Mouse (Mus musculus) gastrocnemius, adult 2 months (tissue): ENCODE measurements around the gene Ccl3. TPM values are rescaled to one million over a fixed set of nuclear protein-coding genes. Genes with fewer than 3 reads are reported as not detected.

Experiments used
- DNase-seq: peaks from one replicate; pipeline ENCODE4 v3.0.0; 2022
- H3K27ac ChIP-seq: fragments of 200-600 bp; 2 replicates; pipeline ENCODE4 v1.8.1; 2022; ENCODE audit warnings: mild to moderate bottlenecking
- H3K4me3 ChIP-seq: fragments of 200-600 bp; 2 replicates; pipeline ENCODE4 v1.8.1; 2022; ENCODE audit warnings: mild to moderate bottlenecking, moderate library complexity
- CTCF ChIP-seq: fragments of 200-600 bp; IDR thresholded peaks from 2 replicates; pipeline ENCODE4 v1.8.1; 2022; ENCODE audit warnings: antibody characterized with exemption, mild to moderate bottlenecking, moderate library complexity
- intact Hi-C: fragments of 180-260 bp; cut with DNase I; formaldehyde crosslinking; loops from one replicate; pipeline ENCODE4 v1.15.1; 2025
- long read RNA-seq, 2 experiments: library from polyadenylated mRNA; stranded (forward); transcript quantifications; one replicate each; pipeline ENCODE4 v2.0.0; 2021
- total RNA-seq, 2 experiments: library from RNA; stranded (reverse); gene quantifications; 2 replicates each; pipeline ENCODE4 v1.2.3; 2021

Ccl3 gene
- not detected for total RNA-seq
- long read RNA-seq, experiment 1, result 0 reads
- long read RNA-seq, experiment 2, result 0 reads

- Histone ChIP-seq H3K4me3 (no peak within 1 kb of the TSS), H3K27ac (no peak within 1 kb of the TSS)
- intact Hi-C loops, result no loop called here
- TF ChIP-seq CTCF, result no peak
- DNase-seq, result no peak
These were observed at the start of gene Ccl3 for GRCm38 (mm10) chr11:83649305-83649841. Gene Ccl3 (minus strand): TSS chr11:83649355.

- Histone ChIP-seq H3K4me3 (no peak overlapping the region), H3K27ac (no peak overlapping the region)
- intact Hi-C loops, result no loop called here
- no peak for DNase-seq
- TF ChIP-seq CTCF, result no peak
These were observed 42.9 kb upstream of the Ccl3 start for GRCm38 (mm10) chr11:83692008-83692407.

- H3K27ac ChIP-seq, result no peak overlapping the region
- no peak overlapping the region for H3K4me3 ChIP-seq
- no peak for DNase-seq
- TF ChIP-seq CTCF, result no peak
- intact Hi-C loops, result no loop called here
These were observed 40.8 kb upstream of the Ccl3 start for GRCm38 (mm10) chr11:83689918-83690317.

- no peak overlapping the region for H3K27ac ChIP-seq
- no peak overlapping the region for H3K4me3 ChIP-seq
- intact Hi-C loops, result no loop called here
- no peak for DNase-seq
- no peak for TF ChIP-seq CTCF
These were observed 26.5 kb upstream of the Ccl3 start for GRCm38 (mm10) chr11:83675665-83676064.

- intact Hi-C loops, result no loop called here
- H3K27ac ChIP-seq, result no peak overlapping the region
- H3K4me3 ChIP-seq, result no peak overlapping the region
- TF ChIP-seq CTCF, result no peak
- DNase-seq, result no peak
These were observed 22.6 kb upstream of the Ccl3 start for GRCm38 (mm10) chr11:83671743-83672142.

GRCm38 (mm10) chr11:83663532-83663931 lies 14.4 kb upstream of the Ccl3 start:
- H3K27ac ChIP-seq, result no peak overlapping the region
- no peak for TF ChIP-seq CTCF
- intact Hi-C loops, result no loop called here
- no peak for DNase-seq
- no peak overlapping the region for H3K4me3 ChIP-seq

GRCm38 (mm10) chr11:83662204-83662603 lies 13.0 kb upstream of the Ccl3 start, which contains the start of gene Ccl4:
Gene Ccl4 (plus strand): TSS chr11:83662584.
- no peak within 1 kb of the TSS for H3K4me3 ChIP-seq
- no peak for DNase-seq
- H3K27ac ChIP-seq, result no peak within 1 kb of the TSS
- intact Hi-C loops, result no loop called here
- no peak for TF ChIP-seq CTCF

GRCm38 (mm10) chr11:83658797-83659196 lies 9.6 kb upstream of the Ccl3 start:
- Histone ChIP-seq H3K4me3 (no peak overlapping the region), H3K27ac (no peak overlapping the region)
- DNase-seq, result no peak
- no peak for TF ChIP-seq CTCF
- intact Hi-C loops, result no loop called here

- no peak for DNase-seq
- Histone ChIP-seq H3K4me3 (no peak overlapping the region), H3K27ac (no peak overlapping the region)
- intact Hi-C loops, result no loop called here
- no peak for TF ChIP-seq CTCF
These were observed 8.4 kb upstream of the Ccl3 start for GRCm38 (mm10) chr11:83657508-83657907.

GRCm38 (mm10) chr11:83654606-83655005 lies 5.5 kb upstream of the Ccl3 start:
- Histone ChIP-seq H3K27ac (no peak overlapping the region), H3K4me3 (no peak overlapping the region)
- intact Hi-C loops, result no loop called here
- no peak for DNase-seq
- no peak for TF ChIP-seq CTCF

GRCm38 (mm10) chr11:83646356-83647149 lies 2.6 kb downstream of the Ccl3 start:
- Histone ChIP-seq H3K27ac (no peak overlapping the region), H3K4me3 (no peak overlapping the region)
- TF ChIP-seq CTCF, result no peak
- intact Hi-C loops, result no loop called here
- DNase-seq, result no peak

- Histone ChIP-seq H3K27ac (no peak within 1 kb of the TSS), H3K4me3 (no peak within 1 kb of the TSS)
- intact Hi-C loops, result no loop called here
- TF ChIP-seq CTCF, result no peak
- no peak for DNase-seq
These were observed 3.6 kb downstream of the Ccl3 start, which contains the start of gene Rpl9-ps1 for GRCm38 (mm10) chr11:83645521-83645920. Gene Rpl9-ps1 (minus strand): TSS chr11:83645621.

- TF ChIP-seq CTCF, result no peak
- intact Hi-C loops, result no loop called here
- DNase-seq, result no peak
- Histone ChIP-seq H3K4me3 (no peak overlapping the region), H3K27ac (no peak overlapping the region)
These were observed 7.9 kb downstream of the Ccl3 start for GRCm38 (mm10) chr11:83641216-83641615.

GRCm38 (mm10) chr11:83640141-83640540 lies 9.0 kb downstream of the Ccl3 start:
- H3K27ac ChIP-seq, result no peak overlapping the region
- no peak for DNase-seq
- intact Hi-C loops, result no loop called here
- TF ChIP-seq CTCF, result no peak
- no peak overlapping the region for H3K4me3 ChIP-seq
